Mouse (Mus musculus): ENCODE results near the gene Gtdc1.

- TF ChIP-seq CTCF (IDR thresholded peaks at IDR 0.05; ENCODE audit: control insufficient read depth, insufficient read depth, insufficient replicate concordance, low read depth, low read length) (no peak), POLR2A (IDR thresholded peaks at IDR 0.05; ENCODE audit: control insufficient read depth, low read depth, low read length) (no peak)
These were observed 33.1 kb upstream of the Gtdc1 start for GRCm38 (mm10) chr2:44960561-44960960.

All from testis, adult 2 months (tissue).